Mouse (Mus musculus): ENCODE measurements around the gene Cuedc1. TPM values are rescaled to one million over a fixed set of nuclear protein-coding genes. Genes with fewer than 3 reads are reported as not detected.

Cuedc1 gene
- total RNA-seq, 2 experiments from 2014 or later, result 37.1 to 43.6 TPM

DNA sequence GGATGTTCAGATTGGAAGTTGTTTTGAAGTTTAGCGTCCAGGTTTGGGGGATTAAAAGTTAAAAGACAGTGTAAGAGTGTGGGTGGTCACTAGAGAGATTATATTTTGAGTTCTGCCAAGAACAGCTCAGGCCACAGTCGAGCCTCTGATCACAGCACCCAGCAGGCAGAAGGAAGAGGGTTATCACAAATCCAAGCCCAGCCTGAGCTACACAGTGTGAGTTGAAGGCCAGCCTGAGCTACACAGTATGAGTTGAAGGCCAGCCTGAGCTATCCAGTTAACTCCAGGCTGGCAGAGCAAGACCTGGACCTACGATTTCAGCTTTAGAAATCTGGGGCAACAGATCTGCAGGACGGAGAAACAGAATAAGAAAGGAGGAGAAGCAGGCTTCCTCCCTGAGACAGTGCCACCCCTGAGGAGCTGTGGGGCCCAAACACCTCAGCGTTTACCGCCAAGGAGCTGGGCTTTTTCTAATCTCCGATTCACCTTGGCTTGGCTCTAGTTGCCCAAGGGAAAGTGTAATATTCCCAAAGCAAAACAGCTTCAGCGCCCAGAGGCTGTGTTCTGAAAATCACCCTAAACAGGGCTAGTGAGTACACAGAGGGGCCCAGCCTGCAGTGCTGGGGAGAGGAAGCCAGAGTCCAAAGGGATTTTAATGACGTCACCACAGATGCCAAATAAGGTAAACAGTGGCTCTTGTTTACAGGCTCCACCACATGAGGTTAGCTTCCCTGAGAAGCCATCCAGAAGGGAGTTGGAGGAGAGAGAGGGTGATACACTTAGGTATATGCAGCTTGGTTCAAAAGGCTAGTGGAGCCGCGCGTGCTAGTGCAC is 143.8 kb downstream of the Cuedc1 start:
- intact Hi-C loops (cut with DNase I), result no loop called here
- no peak for DNase-seq (ENCODE audit: extremely low spot score in 1 of 2, low spot score in 2 of 2)

Other genes with a start within 250 kb of the Cuedc1 start
- 1 to 10 TPM; 4.6 to 5.0 TPM for gene Mks1, start 244.8 kb upstream of the Cuedc1 start, total RNA-seq (2021)
- gene Epx, start 222.5 kb upstream of the Cuedc1 start, total RNA-seq (2021), result under 1 TPM; 0.36 to 0.77 TPM
- not detected for gene Olfr462, start 205.8 kb upstream of the Cuedc1 start, total RNA-seq (2021)
- not detected for gene Olfr463, start 200.7 kb upstream of the Cuedc1 start, total RNA-seq (2021)
- gene Olfr464, start 177.1 kb upstream of the Cuedc1 start, total RNA-seq (2021), result under 1 TPM in 1 of 2 experiments, not detected in 1; 0.22 TPM
- 100 to 1,000 TPM; 373 to 406 TPM for gene Dynll2, start 110.5 kb upstream of the Cuedc1 start, total RNA-seq (2021)
- 100 to 1,000 TPM; 172 to 198 TPM for gene Srsf1, start 50.7 kb upstream of the Cuedc1 start, total RNA-seq (2021)
- gene Vezf1, start 29.8 kb upstream of the Cuedc1 start, total RNA-seq (2021), result 10 to 100 TPM; 23.6 to 25.5 TPM
- gene Mrps23, start 106.3 kb downstream of the Cuedc1 start, total RNA-seq (2021), result 10 to 100 TPM; 55.1 to 68.0 TPM
- not detected for gene Ccdc182, start 196.0 kb downstream of the Cuedc1 start, total RNA-seq (2021)

Measured in left cerebral cortex, postnatal 10 days (tissue).